Mouse (Mus musculus): ENCODE results near the gene Brdt. TPM values are rescaled to one million over a fixed set of nuclear protein-coding genes. Genes with fewer than 3 reads are reported as not detected.

Brdt gene
- total RNA-seq (2023): 1.5 TPM

DNA sequence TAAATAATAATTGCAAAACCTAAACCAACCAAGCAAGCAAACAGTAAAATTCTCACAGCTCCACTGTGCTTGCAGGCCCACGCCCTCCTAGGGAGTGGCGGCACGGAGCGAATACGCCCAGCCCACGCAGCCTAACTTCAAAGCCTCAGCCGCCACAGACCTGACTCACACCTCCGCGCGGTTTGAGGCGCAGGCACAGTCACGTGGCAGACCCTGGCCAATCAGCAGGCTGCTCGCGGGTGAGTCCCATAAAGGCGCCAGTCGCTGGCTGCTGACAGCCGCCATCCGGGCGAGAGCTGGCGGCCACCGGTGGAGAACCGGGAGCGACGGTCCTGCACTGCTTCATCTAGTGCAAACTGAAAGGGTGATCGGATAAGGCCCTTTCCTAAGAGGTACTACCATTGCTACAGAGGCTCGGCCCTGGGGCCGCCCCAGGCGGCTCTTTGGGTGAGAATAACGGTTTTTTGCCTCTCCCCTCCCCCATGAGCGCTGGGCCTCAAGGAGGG, at the start of gene Brdt:
Brdt (plus strand) TSS at position 244 of the 506 bp plus-strand sequence.

DNA sequence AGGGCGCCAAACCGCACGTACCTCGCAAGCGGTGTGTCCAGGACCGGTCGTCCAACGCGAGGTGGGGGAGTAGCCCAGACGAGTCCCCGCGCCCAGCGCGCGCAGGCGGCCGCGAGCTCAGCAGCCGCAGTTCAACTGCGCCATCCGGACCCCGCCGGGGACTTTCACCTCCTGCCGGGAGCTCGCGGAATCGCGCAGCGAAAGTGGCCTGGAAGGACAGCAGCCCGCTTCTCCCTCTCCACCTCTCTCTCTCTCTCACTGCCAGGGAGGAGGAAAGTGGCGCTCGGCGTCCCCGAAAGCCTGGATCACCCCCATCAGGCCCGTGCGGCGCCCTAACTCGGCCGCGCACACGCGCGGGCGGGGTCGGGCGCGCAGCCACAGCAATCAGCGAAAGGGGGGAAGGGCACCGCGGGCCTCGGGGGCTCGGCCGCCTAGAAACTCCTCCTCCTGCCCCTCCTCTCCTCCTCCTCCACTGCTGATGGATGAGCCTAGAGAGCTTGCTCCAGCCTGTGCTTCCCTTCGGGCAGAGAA, 41.7 kb upstream of the Brdt start, which contains the start of gene Tgfbr3:
Tgfbr3 (minus strand) TSS at position 396 of the 531 bp plus-strand sequence.

GRCm38 (mm10) chr5:107402436-107402835, 71.5 kb downstream of the Brdt start, which contains the start of gene Ephx4:
Gene Ephx4, plus strand, starts transcription at chr5:107402736.

DNA sequence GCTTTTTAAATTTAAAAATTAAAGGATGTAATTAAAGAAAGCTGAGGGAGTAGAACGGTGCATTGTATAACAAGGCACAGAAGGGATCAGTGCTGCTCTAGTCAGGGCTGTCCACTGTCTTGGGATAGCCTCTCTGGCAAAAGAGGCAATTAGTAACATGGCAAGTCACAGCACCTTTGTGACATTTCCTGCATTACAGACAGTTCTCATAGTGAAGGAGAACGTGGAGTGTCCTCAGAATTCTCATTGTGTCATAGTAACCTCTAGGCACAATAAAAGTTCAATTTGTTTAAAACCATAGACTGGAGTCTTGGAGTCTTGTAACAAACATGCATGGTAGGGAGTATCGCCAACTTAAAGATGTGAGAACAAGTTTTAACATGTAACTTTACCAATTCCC, 100.3 kb downstream of the Brdt start, which contains the start of gene Lpcat2b:
Lpcat2b (plus strand) TSS at position 301 of the 400 bp plus-strand sequence.

Other genes starting within 250 kb of the Brdt start
- 98.9 TPM for gene Tgfbr3, start 41.5 kb upstream of the Brdt start, total RNA-seq (2023)
- gene Ephx4, start 71.6 kb downstream of the Brdt start, total RNA-seq (2023): 1.1 TPM
- gene Lpcat2b, start 100.4 kb downstream of the Brdt start, total RNA-seq (2023): not detected
- gene Btbd8, start 106.8 kb downstream of the Brdt start, total RNA-seq (2023): 10.2 TPM
- gene Gm42669, start 176.5 kb downstream of the Brdt start, total RNA-seq (2023): 0.47 TPM
- not detected for gene 1700028K03Rik, start 203.6 kb downstream of the Brdt start, total RNA-seq (2023)